Mouse (Mus musculus): ENCODE measurements around the gene Tcf7. TPM values are rescaled to one million over a fixed set of nuclear protein-coding genes. Genes with fewer than 3 reads are reported as not detected.

Tcf7 gene
- 41.6 and 78.5 TPM in 2 replicates for total RNA-seq (2021)
- long read RNA-seq, experiment 1, transcript Tcf7-202 (11 exons, 1,742 nt), result major isoform, 14 of 107 reads
- long read RNA-seq, experiment 1, partial matches to known transcripts, result 39 of 107 reads
- long read RNA-seq, experiment 1, other reads (novel, unspliced or antisense), result 54 of 107 reads
- long read RNA-seq, experiment 2, partial matches to known transcripts, result 8 of 30 reads
- long read RNA-seq, experiment 2, other reads (novel, unspliced or antisense), result 20 of 30 reads

DNA sequence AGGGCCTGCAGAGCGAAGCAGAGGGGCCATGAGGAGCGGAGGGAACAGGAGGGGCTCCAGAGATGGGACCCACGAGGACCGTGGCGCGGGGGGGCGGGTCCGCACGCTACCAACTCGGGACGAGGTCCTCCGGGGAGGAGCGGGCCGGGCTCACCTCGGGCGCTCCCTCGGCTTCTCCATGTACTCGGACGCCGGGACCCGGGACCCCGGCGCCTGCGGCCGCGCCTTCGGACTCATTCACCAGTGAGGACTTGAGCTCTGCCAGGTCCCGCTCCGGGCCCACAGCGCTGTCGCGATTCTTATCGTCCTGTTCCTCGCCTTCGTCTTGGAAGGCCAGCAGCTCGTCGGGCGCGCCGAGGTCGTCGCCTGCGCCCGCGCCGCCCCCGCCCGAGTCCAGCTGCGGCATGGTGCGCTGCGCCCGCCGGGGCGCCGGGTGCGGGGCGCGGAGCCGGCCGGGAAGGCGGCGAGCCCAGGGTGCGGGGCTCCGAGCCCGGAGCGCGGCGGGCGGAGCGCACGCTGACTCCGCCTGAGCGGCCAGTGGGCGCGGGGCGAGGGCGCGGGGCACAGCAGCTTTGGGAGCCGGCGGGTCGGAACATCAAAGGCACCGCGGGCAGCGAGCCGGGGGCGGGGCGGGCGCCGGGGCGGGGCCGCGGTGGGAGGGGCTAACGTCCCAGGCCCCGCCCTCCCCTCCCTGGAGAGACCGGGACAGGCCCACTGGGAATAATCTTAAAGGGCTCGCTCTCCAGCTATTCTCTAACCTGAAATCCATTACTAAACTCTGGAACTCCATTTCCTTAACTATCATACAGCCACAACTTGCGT lies at the start of gene Tcf7:
TSS of gene Tcf7 (minus strand) at position 241 of the 822 bp plus-strand sequence.
- peak; percentile 89 for DNase-seq

DNA sequence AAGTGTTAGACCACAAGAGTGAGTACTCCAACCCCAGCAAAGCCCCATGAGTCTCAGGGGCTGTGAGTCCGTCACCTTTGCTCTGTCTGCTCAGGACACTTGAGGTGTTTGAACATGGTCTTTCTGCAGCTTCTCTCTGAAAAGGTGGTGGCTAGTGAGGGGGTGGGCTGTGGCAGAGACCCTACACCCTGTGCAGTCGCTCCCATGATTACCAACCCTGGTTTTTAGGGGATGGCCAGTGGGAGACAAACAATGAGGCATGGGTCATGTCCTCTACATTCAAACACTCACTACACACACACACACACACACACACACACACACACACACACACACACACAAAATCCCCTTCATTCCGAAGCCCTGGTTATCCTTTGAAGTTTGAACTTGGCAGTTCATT lies 44.5 kb upstream of the Tcf7 start:
- no peak for DNase-seq

DNA sequence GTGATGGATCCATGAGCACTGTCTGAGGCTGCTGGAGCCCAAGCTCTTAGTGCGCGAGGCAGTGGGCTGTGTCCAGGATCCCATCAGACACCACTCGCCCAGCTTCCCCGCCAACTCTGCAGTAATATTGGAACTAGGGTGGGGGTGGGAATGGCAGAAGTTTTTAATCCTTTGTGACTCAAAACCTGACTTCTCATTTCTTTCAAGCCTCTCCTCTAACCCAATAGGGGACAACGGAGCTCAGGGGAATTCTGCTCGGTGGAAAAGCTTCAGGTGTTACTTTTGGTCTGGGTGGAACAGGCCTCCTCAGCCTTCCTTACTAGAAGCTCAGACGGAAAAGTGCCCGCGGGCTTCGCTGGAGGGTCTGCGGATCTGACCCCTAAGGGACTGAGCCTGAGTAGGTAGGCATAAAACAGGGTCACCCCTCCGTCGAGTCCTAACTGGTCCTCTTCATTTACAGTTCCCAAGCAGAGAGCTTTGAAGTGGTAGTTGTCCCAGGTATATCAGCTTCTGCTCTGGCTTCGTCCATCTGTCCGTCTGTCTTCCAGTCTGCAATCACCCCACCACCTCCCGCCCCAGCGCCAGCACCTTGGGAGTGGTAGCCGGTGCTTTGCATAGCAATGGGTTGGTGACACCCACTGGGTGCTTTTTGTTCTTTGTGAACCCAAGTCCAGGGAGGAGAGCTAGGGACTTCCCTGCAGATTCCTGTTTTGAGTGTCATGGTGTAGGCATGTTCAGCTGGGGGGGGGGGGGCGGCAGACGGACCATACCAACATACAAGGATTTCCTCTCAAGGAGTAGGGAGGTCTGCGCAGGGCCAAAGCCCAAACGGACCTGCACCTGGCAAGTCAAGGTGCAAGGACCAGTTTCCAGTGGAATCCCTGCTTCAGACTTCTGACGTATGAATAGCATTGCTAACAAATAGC lies 41.9 kb upstream of the Tcf7 start:
- no peak for DNase-seq

DNA sequence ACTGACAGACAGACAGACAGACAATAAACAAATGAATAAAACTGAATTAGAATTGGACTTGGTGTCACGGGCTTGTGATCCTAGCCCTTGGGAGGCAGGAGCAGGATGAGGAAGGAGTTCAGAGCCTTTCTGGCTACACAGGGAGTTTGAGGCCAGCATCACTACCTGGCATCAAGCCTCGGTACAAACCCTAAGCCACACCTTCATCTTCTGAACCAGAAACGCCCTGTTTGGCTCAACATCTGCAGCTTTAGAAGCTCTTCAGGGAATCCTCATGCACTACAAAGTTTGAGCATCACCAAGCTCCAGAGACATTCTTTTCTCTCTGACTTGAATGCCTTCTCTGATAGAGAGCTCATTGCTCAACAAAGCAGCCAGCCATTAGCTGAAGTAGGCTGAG lies 38.7 kb upstream of the Tcf7 start:
- DNase-seq, result no peak

DNA sequence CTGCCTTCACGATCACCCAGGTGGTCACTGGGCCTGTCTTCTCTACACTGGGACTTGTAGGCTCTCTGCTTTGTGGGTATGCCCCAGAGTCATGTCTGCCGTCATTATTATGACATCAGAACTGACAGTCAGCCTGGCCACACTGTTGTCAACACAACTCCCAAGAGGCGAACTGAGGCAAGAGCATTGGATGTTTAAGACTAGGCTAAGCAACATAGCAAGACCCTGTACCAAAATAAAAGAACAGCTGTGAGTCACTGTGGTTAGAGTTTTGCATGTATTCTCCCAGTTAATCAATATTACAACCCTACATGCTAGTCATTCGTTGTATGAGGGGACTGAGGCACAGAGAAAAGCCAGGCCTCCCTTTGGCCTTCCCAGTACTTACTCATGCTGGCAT lies 37.7 kb upstream of the Tcf7 start:
- no peak for DNase-seq

DNA sequence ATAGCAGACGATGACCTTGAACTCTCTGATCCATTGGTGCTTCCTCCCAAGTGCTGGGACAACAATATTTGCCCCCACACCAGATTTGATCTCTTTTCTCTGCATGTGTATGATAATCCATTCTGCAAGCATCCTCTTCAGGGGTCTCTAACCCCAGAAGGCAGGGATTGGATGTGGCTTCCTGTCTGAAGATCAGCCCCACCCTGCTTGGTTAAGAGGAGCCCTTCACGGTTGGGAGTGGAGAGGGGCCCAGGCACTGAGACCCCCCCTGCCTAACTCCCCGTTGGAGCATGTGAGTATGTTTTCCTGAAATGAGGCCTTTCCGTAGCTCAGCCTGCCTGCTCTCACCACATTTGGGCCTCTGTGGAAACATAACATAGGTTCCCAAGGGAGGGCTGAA lies 36.9 kb upstream of the Tcf7 start:
- DNase-seq, result no peak

DNA sequence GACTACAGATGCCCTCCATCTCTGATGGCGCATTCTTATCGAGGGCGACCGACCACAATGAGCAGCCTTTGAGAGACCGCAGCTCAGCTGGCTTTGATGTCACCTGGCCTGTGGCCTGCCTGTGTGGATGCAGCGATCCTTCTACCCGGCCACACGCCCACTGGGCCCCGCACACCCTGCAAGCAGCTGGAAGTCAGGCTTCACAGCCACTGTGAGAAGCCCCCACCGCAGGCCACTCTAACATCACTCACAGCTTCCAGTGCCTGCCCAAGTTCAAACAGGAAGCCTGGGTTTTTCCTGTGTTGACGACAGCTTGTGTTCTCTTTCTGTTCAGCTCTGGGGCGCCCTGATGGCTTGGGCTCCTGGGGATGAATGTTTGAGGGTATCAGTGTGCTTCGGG lies 35.6 kb upstream of the Tcf7 start:
- no peak for DNase-seq

DNA sequence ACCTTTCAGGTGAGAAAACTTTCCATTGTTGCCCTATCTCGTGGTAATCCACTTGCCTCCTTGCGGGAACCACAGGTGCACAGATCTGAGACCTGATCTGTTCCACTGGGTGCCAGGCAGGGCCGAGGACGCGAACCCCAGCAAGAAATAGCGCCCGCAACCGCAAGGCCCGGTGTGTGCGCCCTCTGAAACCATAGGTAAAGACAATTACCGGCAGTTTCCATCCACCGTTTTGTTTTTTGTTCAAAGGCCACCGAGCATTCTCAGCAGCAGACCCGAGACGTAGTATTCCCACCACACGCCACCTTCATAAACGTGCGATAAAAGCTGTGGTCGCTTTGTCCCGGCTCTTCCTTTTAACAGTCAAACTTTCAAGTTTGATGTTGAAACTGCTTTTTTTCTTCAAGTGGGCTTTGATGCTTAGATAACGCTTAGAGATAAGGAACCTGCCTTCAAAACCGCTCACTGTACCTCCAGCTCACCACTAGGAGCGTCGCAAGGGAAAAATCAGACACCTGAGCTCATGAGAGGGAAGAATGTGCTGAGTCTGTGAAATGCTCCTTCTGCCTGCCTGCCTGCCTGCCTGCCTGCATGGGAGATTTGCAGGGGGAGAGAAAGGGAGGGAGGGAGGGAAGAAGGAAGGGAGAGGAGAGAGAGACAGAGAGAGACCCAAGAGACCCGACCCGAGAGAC lies 31.4 kb upstream of the Tcf7 start:
- no peak for DNase-seq

DNA sequence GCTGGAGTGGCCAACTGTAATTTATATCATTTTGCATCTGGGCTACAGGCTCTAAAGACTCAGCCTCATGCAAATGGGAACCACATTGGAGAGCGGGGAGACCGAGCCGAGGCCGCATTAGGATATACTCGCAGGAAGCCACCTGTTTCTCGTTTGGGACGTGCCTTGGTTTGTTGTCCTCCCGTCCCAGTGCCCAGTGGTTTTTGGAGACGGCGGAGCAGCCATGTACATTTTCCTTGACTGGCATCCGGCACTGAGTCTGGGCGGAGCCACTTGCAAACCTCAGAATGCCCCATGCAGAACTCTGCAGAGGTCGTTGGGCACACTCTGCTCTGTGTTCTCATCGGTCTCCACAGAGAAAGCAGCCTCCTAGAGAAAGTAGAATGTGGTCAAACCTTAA lies 27.9 kb upstream of the Tcf7 start:
- DNase-seq, result no peak

DNA sequence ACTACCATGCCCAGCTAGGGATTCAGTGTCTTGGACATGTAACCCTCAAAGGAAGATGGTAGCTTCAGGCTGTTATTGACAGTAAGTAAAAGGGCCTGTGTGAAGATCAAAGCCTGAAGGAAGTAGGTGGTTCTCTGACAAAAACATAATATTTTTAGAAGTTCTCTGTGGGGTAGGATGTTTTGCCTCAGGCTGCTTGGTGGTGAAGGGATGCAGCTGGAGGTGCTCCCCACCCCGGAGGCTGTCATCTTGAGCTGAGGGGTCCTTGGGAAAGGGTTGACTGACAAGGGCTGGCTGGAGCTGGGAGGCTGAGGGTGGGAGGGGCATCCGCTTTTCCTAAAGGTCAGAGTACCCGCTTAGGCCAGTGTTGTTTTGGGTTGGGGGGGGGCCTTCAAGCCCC lies 26.7 kb upstream of the Tcf7 start:
- no peak for DNase-seq

DNA sequence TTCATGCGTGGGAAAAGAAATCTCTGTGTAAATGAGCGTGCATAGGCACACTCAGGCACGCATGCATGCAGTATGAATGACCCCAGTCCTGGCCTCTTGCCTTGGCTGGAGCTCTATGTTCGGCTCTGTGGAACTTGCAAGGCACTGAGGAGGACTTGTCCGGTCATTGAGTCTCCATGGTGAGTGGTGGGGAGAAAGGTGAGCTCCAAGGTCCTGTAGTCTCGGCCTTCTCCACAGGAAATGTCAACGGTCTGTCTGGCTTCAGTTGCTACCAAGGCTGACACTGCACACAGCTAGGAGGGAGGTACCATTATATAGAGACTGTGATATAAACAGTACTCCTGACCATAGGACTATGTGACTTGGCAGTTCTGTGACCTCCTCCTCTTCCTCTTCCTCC lies 23.6 kb upstream of the Tcf7 start:
- DNase-seq, result peak; percentile 44

DNA sequence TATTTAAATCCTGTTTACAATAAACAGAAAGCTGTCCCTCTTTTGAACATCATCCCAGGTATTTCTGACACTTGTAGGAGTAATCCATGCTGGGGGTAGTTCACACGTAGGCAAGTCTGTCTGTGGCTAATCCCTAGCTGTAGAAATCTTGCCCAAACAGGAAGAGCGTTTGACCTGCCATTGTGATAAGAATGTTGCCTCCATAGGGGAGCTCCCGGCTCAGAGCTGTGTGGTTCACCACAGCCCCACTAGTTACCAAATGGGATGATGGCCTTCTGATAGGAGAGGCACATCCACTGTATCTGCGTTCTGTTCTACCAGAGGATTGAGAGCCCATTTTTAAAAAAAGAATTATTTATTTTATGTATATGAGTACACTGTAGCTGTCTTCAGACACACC lies 22.5 kb upstream of the Tcf7 start:
- no peak for DNase-seq

DNA sequence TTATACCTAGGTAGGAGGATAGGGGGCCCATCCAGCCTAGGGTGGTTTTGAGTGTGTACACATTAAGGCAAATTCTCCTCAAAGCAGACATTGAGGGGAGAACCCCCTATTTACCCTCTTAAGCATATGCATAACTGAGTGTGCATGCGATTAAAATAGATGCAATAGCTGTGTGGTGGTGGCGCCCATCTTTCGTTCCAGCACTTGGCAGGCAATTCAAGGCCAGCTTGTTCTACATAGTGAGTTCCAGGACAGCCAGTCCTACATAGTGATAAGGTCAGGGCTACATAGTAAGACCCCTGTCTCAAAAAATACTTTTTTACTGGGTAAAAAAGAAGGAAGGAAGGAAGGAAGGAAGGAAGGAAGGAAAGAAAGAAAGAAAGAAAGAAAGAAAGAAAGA lies 19.9 kb upstream of the Tcf7 start:
- no peak for DNase-seq

DNA sequence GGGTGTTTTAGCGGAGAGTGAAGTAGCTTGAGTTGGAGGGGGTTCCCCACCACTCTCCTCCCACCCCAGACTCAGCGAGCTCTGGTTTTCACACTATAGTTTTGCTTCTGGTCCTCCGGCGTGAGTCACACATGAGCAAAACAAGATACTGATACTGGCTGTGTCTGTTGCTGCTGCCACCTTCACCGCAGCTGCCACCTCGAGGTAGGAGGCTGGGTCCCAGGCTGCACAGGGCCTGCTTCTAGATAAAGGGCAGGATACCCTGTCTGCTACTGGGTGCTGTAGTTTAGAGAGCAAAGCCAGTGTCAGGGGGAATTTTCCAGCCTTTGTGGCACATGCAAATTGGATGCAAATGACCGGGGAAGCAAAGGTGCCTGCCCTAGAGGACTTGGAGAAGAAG lies 16.9 kb upstream of the Tcf7 start:
- peak; percentile 16 for DNase-seq

DNA sequence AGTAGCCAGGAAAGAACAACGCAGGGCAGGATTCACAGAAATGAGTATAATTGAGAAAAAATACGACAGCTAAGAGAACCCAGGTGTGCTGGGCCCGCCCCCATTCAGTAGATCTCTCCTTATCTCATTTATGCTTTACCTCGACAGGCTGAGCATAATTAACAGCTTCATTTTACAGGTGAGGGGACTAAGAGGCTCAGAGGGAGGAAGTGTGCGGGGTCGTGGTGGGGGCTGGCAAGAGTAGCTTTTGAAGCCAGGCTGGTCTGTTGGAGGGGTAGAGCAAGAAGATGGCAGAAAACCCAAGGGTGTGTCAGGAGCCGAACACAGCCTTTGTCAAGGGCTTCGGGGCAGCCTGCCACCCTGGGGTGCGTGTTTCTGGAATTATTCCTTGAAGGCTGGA lies 16.1 kb upstream of the Tcf7 start:
- DNase-seq, result peak; percentile 2

DNA sequence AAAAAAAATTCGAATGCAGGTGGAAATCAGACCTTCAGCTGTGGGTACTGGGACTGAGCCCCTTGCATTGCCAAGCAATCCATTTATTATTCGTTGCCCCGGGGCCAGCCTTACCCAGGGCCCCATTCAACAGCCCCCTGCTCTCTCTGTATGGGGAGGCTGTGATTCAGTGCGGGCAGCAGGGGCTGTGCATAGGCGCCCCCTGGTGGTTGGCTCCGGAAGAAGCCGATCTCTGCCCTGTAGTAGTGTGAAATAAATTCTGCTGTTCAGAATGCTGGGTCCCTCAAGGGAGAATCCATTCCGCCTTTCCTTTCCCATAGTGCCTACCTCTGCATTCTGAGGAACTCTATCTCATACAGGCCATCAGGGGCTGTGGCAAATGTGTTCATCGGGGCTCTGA lies 14.5 kb upstream of the Tcf7 start:
- peak; percentile 91 for DNase-seq

DNA sequence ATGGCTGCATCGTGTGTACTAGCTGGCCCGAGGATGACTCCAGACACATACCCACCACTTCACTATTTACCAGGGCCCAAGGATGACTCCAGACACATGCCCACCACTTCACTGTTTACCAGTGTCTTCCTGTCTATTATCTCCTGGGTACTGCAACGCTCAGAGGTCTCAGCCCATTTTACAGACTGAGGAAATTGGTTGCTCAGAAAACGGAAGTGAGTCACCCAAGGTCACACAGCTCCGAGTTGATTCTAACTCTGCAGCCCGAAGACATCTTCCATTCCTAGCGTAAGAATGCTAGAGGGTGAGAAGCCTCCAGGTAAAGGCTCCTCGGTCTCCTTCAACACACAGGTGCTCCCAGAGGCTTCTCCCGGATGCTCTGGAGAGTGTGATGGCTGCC lies 11.3 kb upstream of the Tcf7 start:
- DNase-seq, result no peak

DNA sequence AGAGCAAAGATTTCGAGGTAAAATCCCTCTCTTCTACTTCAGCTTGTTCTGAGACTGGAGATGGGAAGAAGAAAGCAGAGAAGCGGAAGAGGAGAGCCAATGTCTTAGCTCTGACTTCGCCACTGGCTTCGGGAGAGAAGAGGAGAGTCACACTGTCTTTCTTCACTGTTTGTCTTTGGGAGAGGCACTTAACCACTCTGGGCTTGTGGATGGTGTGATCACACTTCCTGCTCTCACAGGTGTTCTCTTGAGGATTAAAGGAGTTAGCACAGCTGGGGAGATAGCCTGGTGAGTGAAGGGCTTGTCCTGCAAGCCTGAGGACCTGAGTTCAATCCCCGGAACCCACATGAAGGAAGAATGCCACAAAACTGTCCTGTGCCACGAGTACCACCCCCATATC lies 10.1 kb upstream of the Tcf7 start:
- DNase-seq, result no peak

DNA sequence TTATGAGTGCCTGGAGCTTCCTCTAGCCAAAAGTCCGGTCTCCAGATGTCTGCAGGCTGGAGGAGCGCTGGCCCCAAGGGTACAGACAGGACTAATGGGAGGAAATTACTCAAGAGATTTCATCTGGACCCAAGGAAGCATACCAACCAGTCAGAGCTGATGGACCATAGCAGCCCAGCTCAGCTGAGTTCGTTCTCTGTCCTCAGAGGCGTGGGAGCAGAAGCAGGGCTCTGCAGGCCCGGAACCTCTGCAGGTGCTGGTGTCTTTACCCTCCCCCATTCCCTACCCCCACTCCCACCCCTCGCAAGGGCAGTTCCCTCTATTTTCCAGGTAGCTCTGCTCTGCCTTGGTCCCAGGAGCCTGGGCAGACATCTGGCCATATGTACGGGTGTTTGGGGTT lies 9.5 kb upstream of the Tcf7 start:
- no peak for DNase-seq

DNA sequence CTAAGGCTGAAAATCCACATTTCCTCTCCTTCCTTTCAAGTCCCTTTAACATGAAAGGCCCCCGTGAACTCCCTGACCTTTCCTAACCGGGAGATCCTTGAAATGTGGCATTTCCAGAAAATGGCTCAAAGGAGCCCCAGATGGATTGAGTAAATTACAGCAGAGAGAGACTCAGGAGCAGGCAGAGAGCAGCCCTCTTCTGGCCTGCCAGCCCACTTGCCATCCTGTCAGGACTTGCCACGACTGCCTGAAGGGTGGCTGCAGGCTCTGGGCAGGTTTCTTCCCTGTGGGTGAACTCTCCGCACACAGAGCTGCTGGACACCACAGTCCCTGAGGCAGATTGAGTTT lies 4.1 kb upstream of the Tcf7 start:
- DNase-seq, result peak; percentile 20

DNA sequence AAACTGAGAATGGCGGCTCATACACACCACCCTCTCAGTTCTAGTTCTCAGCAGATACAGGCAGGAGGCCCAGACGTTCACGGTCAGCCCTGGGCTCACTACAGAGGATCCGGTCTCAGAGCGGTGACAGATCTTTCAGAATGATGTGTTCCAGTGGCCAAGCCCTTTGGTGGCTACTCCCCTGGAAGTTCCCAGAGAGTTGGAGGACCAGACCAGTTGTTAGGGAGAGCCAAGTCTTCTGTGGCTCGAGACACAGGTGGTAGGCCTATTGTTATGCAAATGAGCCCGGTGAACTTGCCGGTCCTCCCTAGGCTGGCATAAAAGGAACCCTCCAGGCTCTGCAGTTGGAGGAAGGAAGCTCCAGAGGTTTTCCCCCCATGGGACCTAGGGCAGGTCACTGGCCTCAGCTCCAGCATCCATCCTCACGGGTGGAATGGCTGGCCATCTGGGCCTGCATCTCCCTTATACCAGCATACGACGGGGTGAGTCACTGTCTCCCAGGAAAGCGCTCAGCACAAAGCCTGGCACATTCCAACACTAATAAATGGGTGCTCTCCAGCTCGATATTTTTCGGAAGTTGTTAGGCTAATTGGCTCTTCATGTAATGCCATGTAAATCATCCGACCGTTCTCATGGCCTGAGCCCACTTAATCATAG lies 3.6 kb upstream of the Tcf7 start:
- DNase-seq, result peak; percentile 44
